Mouse (Mus musculus) kidney, embryonic 14.5 days (tissue): ENCODE results near the gene Ms4a15. TPM values are rescaled to one million over a fixed set of nuclear protein-coding genes. Genes with fewer than 3 reads are reported as not detected.

Source experiments
- ATAC-seq: fragments of 200-750 bp; cut with Nextera tagmentation; 2 replicates; pipeline ENCODE4 v1.8.0; 2017; ENCODE audit warnings: moderate number of reproducible peaks, mild to moderate bottlenecking, moderate TSS enrichment, moderate library complexity; ENCODE audit not compliant: low FRiP score, low TSS enrichment
- H3K27ac ChIP-seq: fragments of 300-500 bp; sonication (generic); 2 replicates; pipeline ENCODE4 v1.5.1; 2014; ENCODE audit warnings: low read depth, mild to moderate bottlenecking, low read length, moderate library complexity, mixed read lengths
- H3K27me3 ChIP-seq: fragments of 300-500 bp; sonication (generic); 2 replicates; pipeline ENCODE4 v1.6.1; 2014; ENCODE audit warnings: mild to moderate bottlenecking, low read length; ENCODE audit not compliant: control insufficient read depth, insufficient read depth
- H3K36me3 ChIP-seq: fragments of 300-500 bp; sonication (generic); 2 replicates; pipeline ENCODE4 v1.6.1; 2014; ENCODE audit warnings: low read length, mixed read lengths; ENCODE audit not compliant: control insufficient read depth, insufficient read depth
- H3K4me1 ChIP-seq: fragments of 300-500 bp; sonication (generic); 2 replicates; pipeline ENCODE4 v1.6.1; 2014; ENCODE audit warnings: low read length, mixed read lengths; ENCODE audit not compliant: control insufficient read depth, insufficient read depth
- H3K4me2 ChIP-seq: fragments of 300-500 bp; sonication (generic); replicated peaks from 2 replicates; pipeline ENCODE4 v1.6.1; 2014; ENCODE audit warnings: low read depth, mild to moderate bottlenecking, low read length
- H3K4me3 ChIP-seq: fragments of 300-500 bp; sonication (generic); 2 replicates; pipeline ENCODE4 v1.5.1; 2014; ENCODE audit warnings: mild to moderate bottlenecking, low read length
- H3K9ac ChIP-seq: fragments of 300-500 bp; sonication (generic); 2 replicates; pipeline ENCODE4 v1.6.1; 2014; ENCODE audit warnings: low read depth, mild to moderate bottlenecking, low read length, moderate library complexity
- H3K9me3 ChIP-seq: fragments of 300-500 bp; sonication (generic); 2 replicates; pipeline ENCODE4 v1.6.1; 2016; ENCODE audit warnings: low read length; ENCODE audit not compliant: control insufficient read depth
- WGBS: fragments of 180-500 bp; shearing (Covaris S2); extraction: QIAGEN DNeasy Blood & Tissue Kit; methylation state at CpG from one replicate; pipeline ENCODE4 v1.1.7; 2014; 5-methylcytosine and 5-hydroxymethylcytosine counted together
- polyA plus RNA-seq: library from polyadenylated mRNA; unstranded; fragments of >200 nt; fragmentation: Nextera tagmentation; extraction: Ambion mirVana; gene quantifications from 2 replicates; pipeline ENCODE4 v1.2.1, GENCODE M21; 2014

The Ms4a15 gene
- not detected in 2 replicates for polyA plus RNA-seq

DNA sequence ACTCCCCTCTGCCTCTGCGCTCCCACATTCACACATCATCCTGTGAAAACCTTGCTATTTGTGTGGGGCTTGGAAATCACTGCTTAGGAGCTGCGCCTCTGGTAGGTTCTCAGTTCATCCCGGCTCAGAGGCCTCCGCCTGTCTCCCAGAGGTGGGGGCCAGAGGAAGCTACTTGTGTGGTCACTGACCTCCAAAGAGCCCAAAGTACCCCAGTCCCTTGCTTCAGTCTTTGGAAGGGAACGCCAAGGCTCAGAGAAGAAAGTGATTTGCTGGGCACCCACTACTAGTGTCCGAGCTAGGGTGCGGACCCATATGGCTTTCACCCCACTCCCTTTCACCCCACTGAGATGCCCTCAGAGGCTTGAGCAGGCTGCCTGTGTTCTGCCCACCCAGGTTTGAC lies at the start of gene Ms4a15:
TSS of gene Ms4a15 (minus strand) at position 101 of the 400 bp plus-strand sequence.
- Histone ChIP-seq H3K4me1 (no peaks in the 10 kb centered on the region), H3K4me3 (no peak within 1 kb of the TSS), H3K36me3 (no peaks in the 10 kb centered on the region), H3K27me3 (no peaks in the 10 kb centered on the region), H3K9ac (no peak within 1 kb of the TSS), H3K9me3 (no peaks in the 10 kb centered on the region), H3K4me2 (no peak within 1 kb of the TSS), H3K27ac (no peak within 1 kb of the TSS)
- no peak for ATAC-seq
- 88% methylated on average over 7 of the region's 7 CpGs for WGBS

DNA sequence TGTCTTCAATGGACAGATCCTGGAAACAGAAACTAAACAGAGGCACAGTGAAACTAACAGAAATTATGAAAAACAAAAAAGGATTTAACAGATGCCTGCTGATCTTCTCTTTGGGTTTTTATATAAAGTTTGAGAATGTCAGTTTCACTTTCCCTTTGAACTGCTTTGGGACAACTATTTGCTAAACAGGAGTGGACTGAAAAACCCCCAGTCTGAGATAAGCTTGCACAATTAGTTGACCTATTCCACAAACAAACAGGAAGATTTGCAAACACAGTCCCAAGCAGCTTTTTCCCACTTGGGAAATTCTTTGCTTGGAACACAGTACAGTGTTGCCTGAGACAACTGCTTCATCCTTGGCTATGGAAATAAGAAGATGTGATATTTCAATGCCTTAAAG lies 44.5 kb upstream of the Ms4a15 start:
- H3K9ac ChIP-seq: no peak overlapping the region
- no peaks in the 10 kb centered on the region for H3K36me3 ChIP-seq
- H3K4me3 ChIP-seq: no peak overlapping the region
- no peaks in the 10 kb centered on the region for H3K27me3 ChIP-seq
- no peak for ATAC-seq
- no peaks in the 10 kb centered on the region for H3K4me1 ChIP-seq
- H3K9me3 ChIP-seq: no peaks in the 10 kb centered on the region
- H3K27ac ChIP-seq: no peak overlapping the region
- H3K4me2 ChIP-seq: no peak overlapping the region

DNA sequence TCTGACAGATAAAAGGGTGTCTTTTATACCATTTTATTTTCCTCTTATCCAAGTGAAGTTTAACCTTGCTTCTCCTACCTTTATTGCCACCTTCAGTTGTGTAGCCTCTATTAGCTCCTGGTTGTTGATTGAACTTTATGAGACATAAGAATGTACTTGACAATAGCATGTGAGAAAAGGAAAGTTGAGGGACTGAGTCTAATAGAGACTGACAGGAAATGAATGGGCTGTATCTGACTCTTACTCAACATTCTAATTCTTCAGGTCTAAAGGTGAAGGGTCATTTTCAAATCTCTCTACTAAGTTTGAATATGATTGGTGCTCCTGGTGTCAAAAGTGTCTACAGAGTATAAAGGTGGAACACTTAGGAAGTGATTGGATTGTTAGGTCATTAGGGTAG lies 29.3 kb upstream of the Ms4a15 start:
- Histone ChIP-seq H3K27me3 (no peaks in the 10 kb centered on the region), H3K4me1 (no peaks in the 10 kb centered on the region), H3K9ac (no peak overlapping the region), H3K9me3 (no peaks in the 10 kb centered on the region), H3K36me3 (no peaks in the 10 kb centered on the region), H3K4me3 (no peak overlapping the region), H3K27ac (no peak overlapping the region), H3K4me2 (no peak overlapping the region)
- ATAC-seq: no peak

GRCm38 (mm10) chr19:11017891-11018290 lies 24.8 kb upstream of the Ms4a15 start, which contains the start of gene Ms4a18:
Gene Ms4a18 (minus strand): TSS chr19:11018031.
- H3K4me3 ChIP-seq: no peak within 1 kb of the TSS
- no peak within 1 kb of the TSS for H3K27ac ChIP-seq
- no peaks in the 10 kb centered on the region for H3K36me3 ChIP-seq
- H3K4me1 ChIP-seq: no peaks in the 10 kb centered on the region
- 69% methylated on average over 3 of the region's 3 CpGs for WGBS
- no peak within 1 kb of the TSS for H3K9ac ChIP-seq
- H3K27me3 ChIP-seq: no peaks in the 10 kb centered on the region
- H3K9me3 ChIP-seq: no peaks in the 10 kb centered on the region
- H3K4me2 ChIP-seq: no peak within 1 kb of the TSS
- ATAC-seq: no peak

DNA sequence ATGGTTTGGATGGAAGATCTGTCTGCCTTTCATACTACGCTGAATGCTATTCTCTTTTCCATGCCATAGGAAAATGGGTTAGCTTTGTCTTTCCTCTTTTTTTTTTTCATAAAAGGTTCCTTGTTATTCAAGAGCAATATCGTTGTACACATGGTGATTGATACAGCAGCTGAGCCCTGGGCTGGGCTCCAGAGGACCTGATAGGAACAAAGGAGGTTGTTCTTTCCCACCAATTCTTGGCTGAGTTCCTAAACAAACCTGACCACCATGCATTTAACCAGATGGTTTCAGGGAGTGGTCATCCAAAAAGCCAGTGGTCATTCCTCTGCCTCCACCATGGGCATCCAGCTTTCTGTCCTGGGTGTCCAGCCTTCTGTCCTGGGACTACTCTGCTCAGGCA lies 24.2 kb upstream of the Ms4a15 start:
- no peak overlapping the region for H3K9ac ChIP-seq
- H3K27me3 ChIP-seq: no peaks in the 10 kb centered on the region
- H3K9me3 ChIP-seq: no peaks in the 10 kb centered on the region
- H3K4me2 ChIP-seq: no peak overlapping the region
- H3K4me1 ChIP-seq: no peaks in the 10 kb centered on the region
- no peak for ATAC-seq
- H3K4me3 ChIP-seq: no peak overlapping the region
- no peaks in the 10 kb centered on the region for H3K36me3 ChIP-seq
- WGBS: 73% methylated on average over 2 of the region's 2 CpGs
- no peak overlapping the region for H3K27ac ChIP-seq

- no peaks in the 10 kb centered on the region for H3K27me3 ChIP-seq
- no peak overlapping the region for H3K4me3 ChIP-seq
- WGBS: 85% methylated on average over 1 of the region's 1 CpGs
- no peaks in the 10 kb centered on the region for H3K9me3 ChIP-seq
- ATAC-seq: no peak
- H3K9ac ChIP-seq: no peak overlapping the region
- H3K27ac ChIP-seq: no peak overlapping the region
- H3K4me1 ChIP-seq: no peaks in the 10 kb centered on the region
- no peak overlapping the region for H3K4me2 ChIP-seq
- no peaks in the 10 kb centered on the region for H3K36me3 ChIP-seq
These were observed 22.9 kb upstream of the Ms4a15 start for GRCm38 (mm10) chr19:11015998-11016397.

GRCm38 (mm10) chr19:11015468-11015867 lies 22.4 kb upstream of the Ms4a15 start:
- Histone ChIP-seq H3K36me3 (no peaks in the 10 kb centered on the region), H3K4me1 (no peaks in the 10 kb centered on the region), H3K9ac (no peak overlapping the region), H3K27me3 (no peaks in the 10 kb centered on the region), H3K9me3 (no peaks in the 10 kb centered on the region), H3K4me2 (no peak overlapping the region), H3K27ac (no peak overlapping the region), H3K4me3 (no peak overlapping the region)
- ATAC-seq: no peak

DNA sequence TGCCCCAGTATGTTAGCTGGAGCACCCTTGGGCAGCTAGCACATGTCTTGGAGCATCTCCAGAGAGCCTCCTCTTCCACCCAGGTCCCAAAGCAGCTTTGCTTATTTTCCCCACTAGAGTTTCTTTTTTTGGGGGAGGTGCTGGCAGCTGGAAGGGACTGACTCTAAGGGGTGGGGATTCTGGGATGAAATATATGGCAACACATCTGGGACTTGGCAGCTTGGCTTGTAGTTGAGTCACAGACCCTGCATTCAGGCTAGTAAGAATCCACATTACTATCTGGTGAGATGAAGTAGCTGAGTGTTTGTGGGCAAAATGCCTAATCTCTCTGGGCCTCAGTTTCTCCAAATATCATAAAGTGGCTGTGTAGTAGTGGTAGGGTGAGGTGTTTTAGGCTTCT lies 1.1 kb downstream of the Ms4a15 start:
- Histone ChIP-seq H3K9ac (no peak overlapping the region), H3K4me2 (no peak overlapping the region), H3K9me3 (no peaks in the 10 kb centered on the region), H3K27me3 (no peaks in the 10 kb centered on the region), H3K4me1 (no peaks in the 10 kb centered on the region), H3K36me3 (no peaks in the 10 kb centered on the region), H3K27ac (no peak overlapping the region), H3K4me3 (no peak overlapping the region)
- no peak for ATAC-seq

DNA sequence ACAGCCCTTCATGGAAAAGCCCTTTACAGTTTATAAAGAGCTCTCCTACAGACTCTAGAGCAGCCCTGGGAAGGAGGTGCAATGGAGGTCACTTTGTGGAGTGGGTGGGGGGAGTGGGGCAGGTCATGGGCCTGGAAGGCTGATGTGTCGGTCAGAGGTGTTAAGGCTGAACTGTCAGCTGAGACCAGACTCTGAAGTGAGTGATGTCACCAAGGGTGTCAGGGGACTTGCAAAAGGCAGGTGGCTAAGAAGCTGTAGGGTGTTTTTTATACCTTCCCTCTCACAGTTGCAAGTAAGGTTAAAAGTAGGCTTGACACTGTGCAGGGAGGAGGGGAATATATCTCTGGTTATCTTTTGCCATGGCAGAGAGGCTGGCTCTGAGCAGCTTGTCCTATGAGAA lies 2.3 kb downstream of the Ms4a15 start:
- no peaks in the 10 kb centered on the region for H3K36me3 ChIP-seq
- ATAC-seq: no peak
- no peaks in the 10 kb centered on the region for H3K9me3 ChIP-seq
- H3K4me3 ChIP-seq: no peak overlapping the region
- H3K27me3 ChIP-seq: no peaks in the 10 kb centered on the region
- no peak overlapping the region for H3K9ac ChIP-seq
- H3K27ac ChIP-seq: no peak overlapping the region
- 23% methylated on average over 1 of the region's 1 CpGs for WGBS
- no peak overlapping the region for H3K4me2 ChIP-seq
- no peaks in the 10 kb centered on the region for H3K4me1 ChIP-seq

DNA sequence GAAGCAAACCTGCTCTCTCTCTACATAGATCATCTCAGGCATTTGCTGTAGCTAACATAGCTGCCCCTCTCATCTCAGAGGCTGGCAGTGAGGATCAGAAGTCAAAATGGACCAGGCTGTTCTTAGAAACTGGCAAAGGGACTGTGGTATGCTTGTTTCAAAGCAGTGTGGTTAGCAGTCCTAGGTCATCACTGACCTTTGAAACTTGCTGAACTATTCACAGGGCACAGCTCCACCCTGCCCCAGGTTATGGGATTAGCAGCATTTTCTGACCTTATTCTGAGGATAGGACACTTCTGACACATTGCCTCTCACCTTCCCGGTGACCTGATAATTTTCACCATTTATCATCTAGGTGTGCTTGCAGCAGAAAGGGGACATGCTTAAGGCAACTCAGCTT lies 4.5 kb downstream of the Ms4a15 start:
- 80% methylated on average over 1 of the region's 1 CpGs for WGBS
- no peaks in the 10 kb centered on the region for H3K4me1 ChIP-seq
- H3K4me2 ChIP-seq: no peak overlapping the region
- H3K9me3 ChIP-seq: no peaks in the 10 kb centered on the region
- no peak overlapping the region for H3K9ac ChIP-seq
- ATAC-seq: no peak
- H3K27ac ChIP-seq: no peak overlapping the region
- no peaks in the 10 kb centered on the region for H3K27me3 ChIP-seq
- no peak overlapping the region for H3K4me3 ChIP-seq
- H3K36me3 ChIP-seq: no peaks in the 10 kb centered on the region
